Mouse (Mus musculus) stomach, embryonic 14.5 days (tissue): Measurements from ENCODE around the gene Lcn4. TPM values are rescaled to one million over a fixed set of nuclear protein-coding genes. Genes with fewer than 3 reads are reported as not detected.

Source experiments
- ATAC-seq: fragments of 200-750 bp; cut with Nextera tagmentation; 2 replicates; pipeline ENCODE4 v1.8.0; 2017; ENCODE audit warnings: low read depth, moderate TSS enrichment; ENCODE audit not compliant: insufficient number of reproducible peaks, insufficient read depth, low FRiP score
- H3K27ac ChIP-seq: fragments of 300-500 bp; sonication (generic); 2 replicates; pipeline ENCODE4 v1.5.1; 2014; ENCODE audit warnings: mild to moderate bottlenecking, low read length, moderate library complexity, mixed read lengths
- H3K27me3 ChIP-seq: fragments of 300-500 bp; sonication (generic); 2 replicates; pipeline ENCODE4 v1.6.1; 2014; ENCODE audit warnings: low read length, control low read depth, mixed read lengths; ENCODE audit not compliant: control insufficient read depth, insufficient read depth
- H3K36me3 ChIP-seq: fragments of 300-500 bp; sonication (generic); 2 replicates; pipeline ENCODE4 v1.6.1; 2014; ENCODE audit warnings: mild to moderate bottlenecking, control low read depth, low read length, moderate library complexity, mixed read lengths; ENCODE audit not compliant: control insufficient read depth, insufficient read depth
- H3K4me1 ChIP-seq: fragments of 300-500 bp; sonication (generic); 2 replicates; pipeline ENCODE4 v1.6.1; 2014; ENCODE audit warnings: low read length, control low read depth, mixed read lengths; ENCODE audit not compliant: control insufficient read depth, insufficient read depth
- H3K4me2 ChIP-seq: fragments of 300-500 bp; sonication (generic); replicated peaks from 2 replicates; pipeline ENCODE4 v1.6.1; 2014; ENCODE audit warnings: low read depth, low read length, control low read depth
- H3K4me3 ChIP-seq: fragments of 300-500 bp; sonication (generic); 2 replicates; pipeline ENCODE4 v1.5.1; 2014; ENCODE audit warnings: low read depth, low read length, control low read depth
- H3K9ac ChIP-seq: fragments of 300-500 bp; sonication (generic); replicated peaks from 2 replicates; pipeline ENCODE4 v1.6.1; 2014; ENCODE audit warnings: low read depth, mild to moderate bottlenecking, control low read depth, low read length, moderate library complexity, mixed read lengths
- H3K9me3 ChIP-seq: fragments of 300-500 bp; sonication (generic); 2 replicates; pipeline ENCODE4 v1.6.1; 2016; ENCODE audit warnings: low read depth, low read length, control low read depth; ENCODE audit not compliant: control insufficient read depth
- WGBS: fragments of 180-500 bp; shearing (Covaris S2); extraction: QIAGEN DNeasy Blood & Tissue Kit; methylation state at CpG from one replicate; pipeline ENCODE4 v1.1.7; 2014; 5-methylcytosine and 5-hydroxymethylcytosine counted together
- polyA plus RNA-seq: library from polyadenylated mRNA; unstranded; fragments of >200 nt; fragmentation: Nextera tagmentation; extraction: Ambion mirVana; gene quantifications from 2 replicates; pipeline ENCODE4 v1.2.1, GENCODE M21; 2014

The Lcn4 gene
- polyA plus RNA-seq, 1 experiment from 2014 or later: not detected

DNA sequence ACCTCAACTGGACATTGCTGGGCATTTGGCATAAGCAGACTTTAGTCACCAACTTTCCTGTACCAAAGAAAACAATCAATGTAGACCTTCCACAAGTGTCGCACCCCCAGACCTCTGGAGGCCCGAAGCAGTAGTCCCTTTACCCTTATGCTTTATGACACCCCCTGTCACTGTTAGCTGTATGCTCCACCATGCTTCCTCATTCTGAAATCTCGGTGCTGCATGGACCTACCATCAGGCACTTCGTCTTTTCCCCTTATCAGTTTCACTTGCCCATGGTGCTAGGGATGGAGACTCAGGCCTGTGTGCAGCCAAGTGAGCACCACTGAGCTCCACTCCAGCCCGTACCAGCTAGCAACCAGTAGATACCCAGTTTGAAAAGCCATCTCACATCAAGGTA is 33.0 kb downstream of the Lcn4 start:
- peak overlapping the region; percentile 88; the same call in 1 of the 2 replicates for H3K4me3 ChIP-seq
- H3K36me3 ChIP-seq: peaks cover 34% of the 10 kb centered on the region
- ATAC-seq: no peak
- peaks cover 16% of the 10 kb centered on the region for H3K4me1 ChIP-seq
- no peaks in the 10 kb centered on the region for H3K27me3 ChIP-seq
- peak overlapping the region; percentile 72 for H3K4me2 ChIP-seq
- no peak overlapping the region for H3K9ac ChIP-seq
- H3K27ac ChIP-seq: no peak overlapping the region
- 78% methylated on average over 5 of the region's 5 CpGs for WGBS
- no peaks in the 10 kb centered on the region for H3K9me3 ChIP-seq

- Histone ChIP-seq H3K9ac (no peak overlapping the region), H3K36me3 (peaks cover 34% of the 10 kb centered on the region), H3K4me1 (peaks cover 16% of the 10 kb centered on the region), H3K27me3 (no peaks in the 10 kb centered on the region), H3K9me3 (no peaks in the 10 kb centered on the region), H3K4me2 (no peak overlapping the region), H3K4me3 (peak overlapping the region; percentile 88; the same call in 1 of the 2 replicates), H3K27ac (no peak overlapping the region)
- no peak for ATAC-seq
- WGBS: 73% methylated on average over 4 of the region's 4 CpGs
Measured at GRCm38 (mm10) chr2:26637316-26637932, 33.7 kb downstream of the Lcn4 start.

- H3K27me3 ChIP-seq: no peaks in the 10 kb centered on the region
- H3K36me3 ChIP-seq: peaks cover 34% of the 10 kb centered on the region
- no peak overlapping the region for H3K9ac ChIP-seq
- no peaks in the 10 kb centered on the region for H3K9me3 ChIP-seq
- no peak overlapping the region for H3K4me2 ChIP-seq
- H3K27ac ChIP-seq: no peak overlapping the region
- ATAC-seq: no peak
- H3K4me3 ChIP-seq: no peak overlapping the region
- 45% methylated on average over 2 of the region's 2 CpGs for WGBS
- H3K4me1 ChIP-seq: peaks cover 16% of the 10 kb centered on the region
Measured at GRCm38 (mm10) chr2:26636325-26636635, 34.8 kb downstream of the Lcn4 start.

DNA sequence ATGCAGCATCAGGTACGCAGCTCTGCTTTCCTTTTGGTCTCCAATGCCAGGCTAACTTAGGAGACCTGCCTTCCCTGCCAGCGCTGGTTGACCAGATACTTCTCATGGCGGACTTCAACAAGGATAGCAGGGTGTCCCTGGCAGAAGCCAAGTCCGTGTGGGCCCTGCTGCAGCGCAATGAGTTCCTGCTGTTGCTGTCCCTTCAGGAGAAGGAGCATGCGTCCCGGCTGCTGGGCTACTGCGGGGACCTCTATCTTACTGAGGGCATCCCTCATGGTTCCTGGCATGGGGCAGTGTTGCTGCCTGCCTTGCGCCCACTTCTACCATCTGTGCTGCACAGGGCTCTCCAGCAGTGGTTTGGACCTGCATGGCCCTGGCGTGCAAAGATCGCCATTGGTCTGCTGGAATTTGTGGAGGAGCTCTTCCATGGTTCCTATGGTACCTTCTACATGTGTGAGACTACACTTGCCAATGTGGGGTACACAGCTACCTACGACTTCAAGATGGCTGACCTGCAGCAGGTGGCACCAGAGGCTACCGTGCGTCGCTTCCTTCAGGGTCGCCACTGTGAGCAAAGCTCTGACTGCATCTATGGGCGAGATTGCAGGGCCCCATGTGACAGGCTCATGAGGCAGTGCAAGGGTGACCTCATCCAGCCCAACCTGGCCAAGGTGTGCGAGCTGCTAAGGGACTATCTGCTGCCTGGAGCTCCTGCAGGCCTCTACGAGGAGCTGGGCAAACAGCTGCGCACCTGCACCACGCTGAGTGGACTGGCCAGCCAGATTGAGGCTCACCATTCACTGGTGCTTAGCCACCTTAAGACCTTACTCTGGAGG is 35.4 kb downstream of the Lcn4 start:
- Histone ChIP-seq H3K9ac (no peak overlapping the region), H3K4me1 (peaks cover 16% of the 10 kb centered on the region), H3K4me2 (no peak overlapping the region), H3K4me3 (no peak overlapping the region), H3K27ac (no peak overlapping the region), H3K9me3 (no peaks in the 10 kb centered on the region), H3K27me3 (no peaks in the 10 kb centered on the region), H3K36me3 (peaks cover 34% of the 10 kb centered on the region)
- ATAC-seq: no peak
- 68% methylated on average over 21 of the region's 21 CpGs for WGBS

DNA sequence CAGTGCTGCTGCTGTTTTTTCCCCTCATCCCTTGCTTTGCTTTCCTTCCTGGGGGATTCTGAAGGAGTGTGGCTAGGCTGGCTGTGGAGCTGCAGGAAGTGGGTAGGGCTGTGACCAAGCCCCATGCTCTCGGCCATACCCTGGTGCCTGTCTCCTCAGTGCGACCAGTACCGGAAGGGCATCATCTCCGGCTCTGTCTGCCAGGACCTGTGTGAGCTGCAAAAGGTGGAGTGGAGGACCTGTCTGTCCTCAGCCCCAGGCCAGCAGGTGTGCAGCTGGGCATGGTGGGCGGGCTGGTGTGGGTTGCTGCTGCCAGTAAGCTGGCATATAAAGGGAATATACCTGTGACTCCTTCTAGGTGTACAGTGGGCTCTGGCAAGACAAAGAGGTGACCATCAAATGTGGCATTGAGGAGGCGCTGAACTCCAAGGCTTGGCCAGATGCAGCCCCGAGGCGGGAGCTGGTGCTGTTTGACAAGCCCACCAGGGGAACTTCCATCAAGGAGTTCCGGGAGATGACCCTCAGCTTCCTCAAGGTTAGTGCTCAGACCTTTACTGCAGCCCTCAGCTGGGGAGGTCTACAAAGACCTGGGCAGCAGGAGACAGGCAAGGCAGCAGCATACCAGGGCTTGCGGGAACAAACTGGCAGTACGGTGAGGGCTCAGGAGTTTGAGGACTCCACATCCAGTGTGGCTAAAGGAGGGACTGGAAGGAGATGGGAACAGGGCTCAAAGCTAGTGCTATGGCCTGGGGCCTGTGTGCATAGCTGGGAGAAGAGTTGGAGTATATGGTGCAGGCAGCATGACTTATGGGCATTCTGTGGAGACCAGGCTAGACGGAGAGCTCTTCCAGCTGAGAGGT is 36.2 kb downstream of the Lcn4 start:
- Histone ChIP-seq H3K36me3 (peaks cover 34% of the 10 kb centered on the region), H3K27ac (no peak overlapping the region), H3K9ac (no peak overlapping the region), H3K4me2 (no peak overlapping the region), H3K27me3 (no peaks in the 10 kb centered on the region), H3K9me3 (no peaks in the 10 kb centered on the region), H3K4me3 (no peak overlapping the region), H3K4me1 (peaks cover 16% of the 10 kb centered on the region)
- WGBS: 59% methylated on average over 12 of the region's 12 CpGs
- ATAC-seq: no peak

DNA sequence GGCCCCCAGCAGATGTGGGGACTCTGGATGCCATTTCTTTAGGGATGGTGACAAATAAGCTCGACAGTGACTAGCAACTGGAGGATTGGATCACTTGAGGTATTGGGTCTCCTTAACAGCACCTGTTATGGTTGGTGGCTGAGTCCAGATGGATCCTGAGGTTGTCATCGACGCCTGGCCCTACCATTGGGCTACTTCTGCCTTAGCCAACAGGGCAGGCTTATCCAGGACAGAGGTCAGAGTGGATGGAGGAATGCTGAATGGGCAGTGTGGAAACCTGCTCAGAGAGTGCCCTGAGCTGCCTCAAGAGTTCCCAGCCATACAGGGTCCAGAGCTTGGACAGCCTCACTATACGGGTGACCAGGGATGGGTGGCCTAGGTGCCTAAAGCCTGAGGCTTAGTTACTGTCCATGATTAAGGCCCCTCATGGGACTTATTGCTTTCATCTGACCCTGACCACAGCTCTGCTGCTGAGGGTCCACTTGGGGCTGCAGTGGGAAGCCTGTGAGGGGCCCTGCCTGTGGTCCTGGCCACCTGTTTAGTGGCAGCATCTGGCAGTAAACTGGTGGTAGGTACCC is 37.0 kb downstream of the Lcn4 start:
- Histone ChIP-seq H3K4me2 (no peak overlapping the region), H3K9me3 (no peaks in the 10 kb centered on the region), H3K27me3 (no peaks in the 10 kb centered on the region), H3K4me1 (peaks cover 21% of the 10 kb centered on the region), H3K4me3 (no peak overlapping the region), H3K36me3 (peaks cover 34% of the 10 kb centered on the region), H3K9ac (no peak overlapping the region), H3K27ac (no peak overlapping the region)
- no peak for ATAC-seq
- WGBS: 66% methylated on average over 4 of the region's 4 CpGs

DNA sequence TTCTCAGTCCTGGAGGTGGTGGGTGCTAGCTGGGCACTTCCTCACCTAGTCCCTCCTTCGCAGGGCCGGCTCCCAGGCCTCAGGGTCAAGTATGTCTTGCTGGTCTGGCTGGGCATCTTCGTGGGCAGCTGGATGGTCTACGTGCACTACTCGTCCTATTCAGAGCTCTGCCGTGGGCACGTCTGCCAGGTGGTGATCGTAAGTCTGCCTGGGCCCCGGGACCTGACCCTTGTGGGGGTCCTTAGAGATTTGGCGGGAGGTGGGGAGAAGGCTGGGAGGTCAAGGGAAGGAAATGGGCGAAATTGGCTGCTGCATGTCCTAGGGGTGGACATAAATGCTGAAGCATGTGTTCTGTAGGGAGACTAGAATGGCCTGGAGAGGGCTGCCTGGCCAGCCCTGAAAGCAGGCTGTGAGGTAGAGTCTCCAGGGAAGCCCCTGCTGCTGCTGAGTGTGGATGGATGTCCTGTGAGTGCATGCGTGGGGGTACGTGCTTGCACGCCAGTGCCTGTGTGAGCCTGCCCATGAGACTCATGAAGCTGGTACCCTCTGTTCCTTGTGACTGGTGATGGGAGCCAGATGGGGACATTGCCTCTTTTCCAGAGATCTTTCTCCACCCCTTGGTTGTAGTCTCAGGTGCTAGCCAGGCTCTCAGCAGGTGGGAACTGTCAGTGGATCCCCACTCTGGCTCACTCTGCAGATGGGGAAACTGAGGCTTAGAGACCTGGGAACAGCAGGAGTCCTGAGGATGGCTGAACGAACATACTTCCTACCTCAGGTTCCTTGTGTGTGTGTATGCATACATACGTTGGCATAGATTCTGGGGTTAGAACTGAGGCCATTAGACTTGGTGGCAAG is 38.3 kb downstream of the Lcn4 start:
- ATAC-seq: no peak
- Histone ChIP-seq H3K4me1 (peaks cover 12% of the 10 kb centered on the region), H3K9me3 (no peaks in the 10 kb centered on the region), H3K27me3 (no peaks in the 10 kb centered on the region), H3K9ac (no peak overlapping the region), H3K4me3 (no peak overlapping the region), H3K36me3 (peaks cover 28% of the 10 kb centered on the region), H3K4me2 (no peak overlapping the region), H3K27ac (no peak overlapping the region)
- 81% methylated on average over 16 of the region's 16 CpGs for WGBS
